Mouse (Mus musculus) frontal cortex, postnatal 25 days (tissue): ENCODE data around the gene Fyco1.
A peak's percentile ranks its signal among the peaks of the same experiment; 100 is the strongest.

Experiments
- DNase-seq, 2 experiments: peaks; one replicate each; pipeline ENCODE4 v3.0.0; 2022; ENCODE audit warnings: low spot score in 2 of 2

Gene Fyco1

DNA sequence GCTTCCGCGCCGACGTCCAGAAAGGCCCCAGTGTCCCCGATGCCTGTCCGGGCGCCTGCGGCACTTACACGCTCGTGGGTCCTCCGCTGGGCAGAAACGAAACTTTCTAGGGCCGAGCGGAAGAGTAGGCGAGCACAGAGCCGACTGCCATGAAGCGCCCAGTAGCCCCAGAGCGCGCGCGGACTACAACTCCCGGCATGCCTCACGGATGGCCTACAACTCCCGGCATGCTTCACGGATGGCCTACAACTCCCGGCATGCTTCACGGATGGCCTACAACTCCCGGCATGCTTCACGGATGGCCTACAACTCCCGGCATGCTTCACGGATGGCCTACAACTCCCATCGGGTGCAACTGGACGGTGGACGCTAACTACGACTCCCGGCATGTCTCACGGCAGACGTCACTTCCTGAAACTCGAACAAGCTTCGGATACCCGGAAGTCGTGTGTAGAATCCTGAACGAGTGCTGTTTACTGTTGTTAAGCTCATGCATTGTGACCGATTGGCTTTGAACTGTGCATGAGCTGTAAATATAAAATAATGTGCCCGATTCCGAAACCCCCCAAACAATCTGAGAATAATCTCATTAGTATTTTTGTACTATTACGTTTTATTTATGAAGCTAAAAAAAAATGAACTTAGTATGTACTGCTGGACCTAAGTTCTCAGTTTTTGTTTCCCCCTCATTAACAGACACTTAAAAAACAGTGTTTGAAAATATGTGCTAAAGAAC lies at the start of gene Fyco1:
Gene Fyco1, minus strand, starts transcription at position 187 of the 736 bp plus-strand sequence.
- peak; percentile 87 to 93 for DNase-seq

DNA sequence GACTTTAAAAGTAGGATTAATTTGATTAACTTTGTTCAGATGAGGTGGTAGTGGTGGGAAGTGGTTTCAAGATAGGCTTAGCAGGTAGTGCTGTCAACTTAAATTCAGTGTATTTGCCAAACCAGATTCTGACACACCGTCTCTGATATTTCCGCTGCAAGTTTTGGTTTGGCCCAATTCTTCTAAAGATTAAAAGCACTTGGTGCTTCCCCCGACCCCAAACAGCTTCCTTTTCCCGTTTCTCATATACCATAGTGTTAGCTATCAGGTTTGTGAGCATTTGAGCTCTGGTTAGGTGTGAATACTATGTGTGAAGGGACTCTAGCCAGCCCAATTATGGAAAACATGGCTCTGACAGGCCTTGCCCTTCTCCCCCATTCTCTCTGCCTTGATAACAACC lies 20.4 kb upstream of the Fyco1 start:
- no peak for DNase-seq

DNA sequence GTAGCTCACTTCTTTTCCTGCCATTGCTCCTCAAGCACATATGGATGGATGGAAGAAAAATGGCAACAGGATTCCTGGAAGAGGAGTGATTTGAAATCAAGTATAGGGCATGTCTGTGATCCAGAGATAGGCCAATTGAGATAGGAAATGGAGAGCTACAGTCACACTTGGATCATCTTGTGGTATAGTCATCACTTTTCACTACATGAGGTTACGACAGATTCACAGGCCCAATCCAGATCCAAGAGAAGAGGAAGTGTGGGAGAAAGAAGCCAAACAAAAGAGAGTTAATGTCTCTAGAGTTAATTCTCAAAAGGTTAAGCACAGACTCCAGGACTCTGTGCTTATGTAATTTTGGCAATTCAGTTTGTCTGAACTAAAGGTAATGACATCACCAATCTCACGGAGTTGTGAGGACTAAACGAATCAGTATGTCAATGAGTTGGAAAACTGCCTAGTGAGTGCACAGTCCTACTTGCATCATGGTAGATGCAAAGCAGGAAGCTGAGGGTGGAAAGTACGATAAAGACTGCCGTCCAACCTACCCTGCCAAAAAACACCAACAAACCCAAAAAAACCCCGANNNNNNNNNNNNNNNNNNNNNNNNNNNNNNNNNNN lies 17.6 kb upstream of the Fyco1 start:
- DNase-seq, result no peak

DNA sequence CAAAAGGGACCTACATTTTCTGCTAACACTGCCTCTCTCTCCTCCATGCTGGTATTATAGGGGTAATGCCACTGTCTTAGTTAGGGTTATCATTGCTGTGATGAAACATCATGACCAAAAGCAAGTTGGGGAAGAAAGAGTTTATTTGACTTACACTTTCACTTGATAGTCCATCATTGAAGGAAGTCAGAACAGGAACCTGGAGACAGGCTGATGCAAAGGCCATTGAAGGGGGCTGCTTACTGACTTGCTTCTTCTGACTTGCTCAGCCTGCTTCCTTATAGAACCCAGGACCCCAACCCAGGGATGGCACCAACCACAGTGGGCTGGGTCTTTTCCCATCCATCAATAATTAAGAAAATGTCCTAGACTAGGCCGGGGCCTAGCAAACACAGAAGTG lies 11.9 kb upstream of the Fyco1 start:
- DNase-seq, result no peak

DNA sequence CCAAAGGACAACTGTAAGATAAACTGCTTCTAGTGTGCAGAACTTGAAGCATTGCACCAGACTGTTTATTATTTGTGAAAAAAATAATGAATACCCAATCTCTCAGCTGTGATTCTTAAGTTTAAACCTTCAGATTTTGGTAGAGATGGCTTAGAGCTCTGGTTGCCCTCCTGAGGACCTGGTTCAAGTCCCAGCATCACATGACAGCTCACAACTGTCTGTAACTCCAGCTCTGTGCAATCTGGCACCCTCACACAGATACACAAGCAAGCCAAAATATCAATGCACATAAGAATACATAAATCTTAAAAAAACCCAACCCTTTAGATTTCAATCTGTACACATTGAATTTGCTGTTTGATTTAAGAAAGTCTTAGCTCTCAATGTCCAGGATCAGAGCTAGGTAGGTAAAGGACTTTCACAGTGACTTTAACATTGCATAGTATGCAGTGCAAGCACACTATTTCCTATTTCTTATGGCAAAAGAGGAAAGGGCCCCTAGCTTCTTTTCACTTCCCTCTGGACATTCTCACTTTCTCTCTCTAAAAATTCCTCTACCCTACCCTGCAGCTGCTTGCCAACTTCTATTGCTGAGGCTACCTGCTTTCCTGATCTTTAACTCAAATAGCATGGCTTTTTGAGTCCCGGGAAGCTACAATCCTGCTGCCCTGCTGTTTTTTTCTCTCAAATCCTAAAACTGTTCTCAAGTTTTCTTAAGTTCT lies 11.4 kb upstream of the Fyco1 start:
- no peak for DNase-seq

DNA sequence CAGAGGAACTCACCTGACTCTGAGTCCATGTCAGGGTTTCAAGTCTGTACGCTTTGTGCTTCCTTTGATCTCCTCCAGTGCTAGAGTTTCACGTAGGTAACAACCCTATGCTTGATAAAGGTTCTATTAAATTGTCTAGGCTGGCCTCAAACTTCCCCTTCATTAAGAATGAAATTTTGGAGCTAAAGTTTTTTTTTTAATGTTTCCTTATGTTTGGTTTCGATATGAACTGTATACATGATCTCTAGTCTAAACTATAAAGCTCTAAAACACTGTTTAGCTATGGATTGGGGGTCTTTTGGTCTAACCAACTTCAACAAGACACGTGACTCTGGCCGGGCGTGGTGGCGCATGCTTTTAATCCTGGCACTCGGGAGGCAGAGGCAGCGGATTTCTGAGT lies 10.2 kb upstream of the Fyco1 start, which contains the start of gene Xcr1:
Gene Xcr1, minus strand, starts transcription at position 101 of the 400 bp plus-strand sequence.
- no peak for DNase-seq

DNA sequence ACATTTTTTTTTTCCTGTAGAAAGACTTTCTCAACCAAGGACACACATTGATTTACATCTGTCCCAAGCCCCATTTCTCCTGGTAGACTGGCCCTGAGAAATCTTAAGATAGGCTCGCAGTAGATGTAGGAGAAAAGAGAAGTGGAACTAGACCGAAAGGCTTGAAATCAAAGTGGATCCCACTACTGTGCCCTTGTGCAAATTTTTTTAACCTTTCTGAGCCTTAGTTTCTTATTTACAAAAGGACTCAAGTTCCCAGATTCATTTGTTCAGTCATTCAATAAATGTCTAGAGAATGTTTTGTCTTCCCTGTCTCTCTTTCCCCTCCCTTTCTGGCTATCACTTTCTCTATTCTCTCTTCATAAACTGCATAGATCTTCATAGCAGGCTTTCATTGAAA lies 5.1 kb upstream of the Fyco1 start:
- no peak for DNase-seq

DNA sequence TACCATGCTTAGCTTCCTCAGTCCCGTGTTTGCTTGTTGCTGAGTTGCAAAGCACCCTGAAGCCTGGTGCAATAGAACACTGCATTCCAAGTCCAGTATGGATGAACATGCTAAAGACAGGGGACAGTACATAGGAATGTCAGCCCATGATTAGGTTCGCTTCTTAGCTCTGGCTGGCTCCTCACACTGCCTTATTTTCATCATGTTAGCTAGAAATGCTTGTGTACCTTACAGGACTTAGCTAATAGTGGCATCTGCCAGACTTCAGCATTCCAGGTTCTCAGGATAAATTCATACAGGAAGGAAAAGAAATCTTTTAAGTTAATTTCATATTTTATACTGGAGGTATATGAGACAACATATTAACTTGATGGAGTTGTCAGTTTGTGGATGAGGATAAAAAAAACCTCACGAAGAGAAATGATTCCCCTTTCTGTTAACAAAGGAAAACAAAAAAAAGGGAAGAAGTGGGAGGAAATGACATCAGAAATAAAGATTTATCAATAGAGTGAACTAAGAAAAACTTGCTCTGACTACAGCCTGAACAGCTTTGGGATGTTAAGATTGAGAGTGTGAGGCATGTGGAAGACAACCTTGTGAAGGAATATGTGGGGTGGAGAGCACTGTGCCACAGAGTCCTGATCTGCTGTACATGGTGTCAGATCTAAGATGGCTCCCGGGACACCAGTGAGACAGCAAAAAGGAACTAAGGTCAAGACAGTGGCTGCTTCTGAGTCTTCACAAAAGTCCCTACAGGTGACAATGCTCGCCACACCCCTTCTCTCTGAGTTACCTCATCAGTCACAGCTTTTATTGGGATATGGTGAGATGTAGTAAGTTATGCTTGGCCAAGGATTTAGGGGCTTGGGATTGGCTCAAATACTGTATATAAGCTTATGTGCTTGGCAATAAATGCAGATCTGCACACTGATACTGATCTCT lies 1.0 kb upstream of the Fyco1 start:
- no peak for DNase-seq

DNA sequence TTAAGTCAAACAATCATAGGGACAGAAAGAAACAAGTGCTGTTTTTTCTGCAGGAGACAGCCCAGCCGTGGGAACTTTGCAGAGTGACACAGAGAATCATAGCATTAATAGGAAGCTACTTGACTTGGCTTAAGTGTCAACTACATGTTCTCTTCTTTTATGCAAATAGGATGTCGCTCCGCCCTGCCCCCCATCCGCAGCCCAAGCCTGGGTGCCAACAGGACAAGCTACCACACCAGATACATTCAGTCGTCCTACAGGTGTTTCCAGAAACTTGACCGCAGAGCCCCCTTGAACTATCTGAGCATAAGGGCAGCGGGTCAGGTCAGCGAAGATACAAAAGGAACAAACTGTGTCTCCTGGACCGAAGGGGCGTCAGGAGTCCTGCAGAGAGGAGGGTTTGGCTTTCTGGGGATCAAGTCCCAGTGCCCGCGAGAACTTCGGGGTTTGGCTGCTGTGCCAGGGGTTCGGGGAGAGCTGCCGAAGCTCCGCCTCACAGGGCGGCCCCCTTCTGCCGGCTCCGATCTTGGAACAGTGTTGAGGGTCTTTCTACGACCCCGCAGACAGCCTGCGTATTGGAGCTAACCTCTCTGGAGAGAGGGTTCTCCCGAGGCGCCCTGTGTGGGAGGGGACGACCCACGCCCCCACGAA lies 512 bp downstream of the Fyco1 start:
- no peak for DNase-seq

DNA sequence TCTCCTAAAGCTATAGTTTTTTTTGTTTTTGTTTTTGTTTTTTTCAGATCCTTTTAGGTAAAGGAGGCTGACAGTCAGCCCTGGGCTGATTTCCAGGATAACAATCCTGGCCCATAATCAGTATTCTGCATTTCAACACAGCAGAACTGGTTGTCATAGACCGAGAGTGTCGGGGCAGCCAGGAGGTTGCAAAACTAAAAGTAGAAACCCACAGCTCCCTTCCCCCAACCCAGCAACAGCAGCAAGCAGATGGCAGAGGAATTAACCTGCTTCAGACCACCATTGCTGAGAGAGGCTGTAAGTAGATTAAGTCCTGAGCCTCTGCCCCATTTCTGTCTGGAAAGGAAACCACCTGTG lies 1.0 kb downstream of the Fyco1 start:
- DNase-seq, result no peak

DNA sequence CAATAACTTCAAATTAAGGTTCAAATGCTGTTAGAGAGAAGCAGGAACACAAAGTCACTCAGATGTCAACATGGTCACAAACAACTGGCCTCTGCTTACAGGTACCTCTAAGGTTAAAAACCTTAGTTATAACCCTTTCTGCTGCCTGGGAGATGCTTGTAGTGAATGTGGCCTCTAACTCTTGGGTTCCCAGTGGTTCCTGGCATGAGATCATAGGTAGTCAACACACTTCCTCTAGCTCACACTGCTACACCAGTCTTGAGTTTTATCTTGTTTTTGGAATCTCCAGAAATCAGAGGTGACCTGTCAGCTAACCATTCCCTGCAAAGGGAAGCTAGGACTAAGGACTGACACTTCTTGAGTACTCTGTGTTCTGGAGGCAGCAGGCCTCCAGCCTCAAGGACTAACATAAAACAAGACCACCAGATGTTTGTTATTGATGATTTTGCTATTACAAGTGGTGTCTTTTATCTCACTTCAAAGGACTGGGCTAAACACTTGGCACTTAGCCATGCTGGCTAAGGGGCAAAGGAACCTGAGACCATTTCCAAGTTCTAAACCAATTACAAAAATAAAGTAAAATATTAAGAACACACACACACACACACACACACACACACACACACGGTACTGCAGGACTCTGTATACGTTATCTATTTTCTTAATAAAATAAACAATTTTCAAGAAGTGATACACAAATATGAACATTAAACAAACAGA lies 1.6 kb downstream of the Fyco1 start:
- no peak for DNase-seq

DNA sequence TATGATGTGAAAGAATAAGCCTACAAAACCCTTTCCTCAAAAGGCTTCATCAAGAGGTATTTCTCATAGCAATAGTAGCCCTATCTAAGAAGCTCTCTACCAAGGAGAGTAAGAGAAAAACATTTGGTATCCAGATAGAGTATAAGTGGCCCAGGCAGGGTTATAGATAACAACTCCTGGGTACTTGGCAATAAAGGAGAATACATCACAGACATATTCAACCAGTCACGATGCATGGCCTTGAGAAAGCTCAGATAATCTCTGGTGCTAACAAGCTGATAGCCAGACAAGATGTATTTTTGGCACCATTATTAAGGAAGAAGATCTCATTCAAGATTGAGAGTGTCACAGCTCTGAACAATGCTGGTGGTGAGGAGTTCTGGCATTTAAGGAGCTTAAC lies 5.2 kb downstream of the Fyco1 start:
- DNase-seq, result no peak

DNA sequence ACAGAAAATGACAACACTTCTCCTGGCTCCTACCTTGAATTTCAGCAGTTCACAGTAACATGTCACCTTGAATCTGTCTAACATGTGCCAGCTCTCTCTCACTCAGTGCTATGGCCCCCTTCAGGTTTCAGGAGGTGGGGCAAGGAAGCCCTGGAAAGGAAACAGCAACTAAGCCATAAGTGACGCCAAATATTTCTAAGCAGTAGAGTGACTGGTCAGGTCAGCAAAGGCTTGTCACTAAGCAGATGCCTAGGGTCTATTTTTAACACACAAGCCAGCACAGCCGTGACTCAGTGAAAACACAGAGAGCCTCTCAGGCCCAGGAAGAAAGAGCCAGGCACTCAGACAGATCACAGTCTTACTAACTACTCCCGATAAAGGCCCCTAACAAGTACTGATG lies 6.6 kb downstream of the Fyco1 start:
- no peak for DNase-seq

DNA sequence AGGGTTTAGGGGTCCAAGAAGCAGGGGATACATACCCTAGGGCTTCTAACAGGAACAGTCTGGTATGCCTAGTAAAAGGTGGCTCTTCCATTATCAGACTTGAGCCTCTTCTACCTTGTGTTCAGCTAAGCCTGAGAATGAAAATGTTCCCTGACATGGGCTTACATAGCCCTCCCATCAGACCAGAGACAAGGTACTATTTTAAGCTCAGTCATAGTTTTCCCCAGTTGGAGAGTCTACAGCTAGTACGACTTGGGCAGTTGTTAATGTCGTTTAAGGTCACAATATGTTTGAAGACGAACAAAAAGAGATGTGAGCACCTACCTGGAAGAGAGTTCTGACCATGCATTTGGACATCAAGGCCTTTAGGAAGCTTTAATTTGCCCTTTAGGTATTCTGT lies 7.2 kb downstream of the Fyco1 start:
- no peak for DNase-seq

DNA sequence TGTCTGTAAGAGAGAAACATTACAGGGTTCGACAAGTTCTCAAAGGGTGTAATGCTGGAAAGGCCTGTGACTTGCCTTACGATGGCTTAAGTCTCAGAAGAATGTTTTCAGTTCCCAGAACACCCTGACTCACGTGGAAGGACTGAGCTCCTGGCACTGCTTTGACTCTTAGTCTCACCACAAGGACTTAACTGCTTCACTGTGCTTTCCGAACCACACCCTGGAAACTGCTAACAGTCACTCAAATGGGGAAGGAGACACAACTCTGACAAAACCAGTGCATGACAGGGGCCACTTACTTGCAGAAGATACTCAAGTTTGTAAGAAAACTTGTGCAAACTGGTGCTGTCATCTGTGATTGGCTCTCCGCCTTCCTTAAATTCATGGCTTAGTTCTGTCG lies 11.5 kb downstream of the Fyco1 start:
- no peak for DNase-seq

DNA sequence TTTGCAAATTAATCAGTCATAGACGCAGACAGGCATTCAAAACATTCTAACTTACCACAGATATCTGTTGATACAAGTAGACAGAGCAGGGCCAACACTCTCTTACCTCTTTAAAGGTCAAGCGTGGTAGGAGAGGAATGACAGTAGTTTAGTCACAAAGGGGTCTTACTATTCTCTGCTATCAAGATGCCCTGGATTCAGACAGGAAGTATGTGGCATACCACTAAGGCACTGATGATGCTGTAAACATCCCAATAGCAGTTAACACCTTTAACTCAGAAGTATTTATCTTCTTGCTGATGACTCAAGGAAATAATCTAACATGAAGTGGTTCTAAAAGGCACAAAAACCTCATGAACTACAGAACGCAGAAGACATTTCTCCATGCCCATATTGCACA lies 15.8 kb downstream of the Fyco1 start:
- no peak for DNase-seq

DNA sequence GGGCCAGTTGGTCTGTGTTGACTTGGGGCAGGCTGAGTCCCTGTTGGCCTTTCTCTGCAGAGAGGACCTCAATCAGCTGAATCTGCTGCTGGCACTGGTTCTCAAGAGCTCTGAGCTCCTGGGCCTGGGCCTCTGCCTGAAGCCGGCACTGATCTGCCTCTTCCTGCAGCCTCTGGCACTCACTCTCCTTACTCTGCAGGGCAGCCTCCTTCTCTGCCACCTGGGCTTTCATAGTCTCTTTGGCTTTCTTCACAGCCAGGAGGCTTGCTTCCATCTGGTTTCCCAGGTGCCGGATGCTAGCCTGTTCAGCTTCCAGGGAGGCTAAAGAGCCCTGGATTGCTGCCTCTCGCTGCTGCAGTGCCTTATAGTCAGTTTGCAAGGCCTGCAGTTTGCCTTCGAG lies 22.8 kb downstream of the Fyco1 start:
- no peak for DNase-seq

DNA sequence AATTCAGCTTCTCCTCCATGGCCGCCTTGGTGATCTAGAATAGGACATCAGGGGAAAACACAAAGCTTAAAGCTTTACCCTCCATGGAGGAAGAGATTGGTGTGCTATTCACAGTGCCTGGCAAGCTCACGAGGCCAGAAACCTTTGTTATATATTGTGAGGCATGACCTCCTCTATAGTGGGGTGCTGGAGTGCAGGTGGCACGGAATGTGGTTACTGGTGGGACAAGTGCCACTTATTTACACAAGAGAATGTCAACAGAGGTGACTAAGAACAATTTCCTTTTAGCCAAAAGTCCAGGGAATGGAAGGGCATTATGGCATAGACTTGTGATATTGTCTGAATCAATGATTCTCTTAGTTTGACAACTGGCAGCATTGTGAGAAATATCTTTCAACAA lies 25.1 kb downstream of the Fyco1 start:
- no peak for DNase-seq

DNA sequence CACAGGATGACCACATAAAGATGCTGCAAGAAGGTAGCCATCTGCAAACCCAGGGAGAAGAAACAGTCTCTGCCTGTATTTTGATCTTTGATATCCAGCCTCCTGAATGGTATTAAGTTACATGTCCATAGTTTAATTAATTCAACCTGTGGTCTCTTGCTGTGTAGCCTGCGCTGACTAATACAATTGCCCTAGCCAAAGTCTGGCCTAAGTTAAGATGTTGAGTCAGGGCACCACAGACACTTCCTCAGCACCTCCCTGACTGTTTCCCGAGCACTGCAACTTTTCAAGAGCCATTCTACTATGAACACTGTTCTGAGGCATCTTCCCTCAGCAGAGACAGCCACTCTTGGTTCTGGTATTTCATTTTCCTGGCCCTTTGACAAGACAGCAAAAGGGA lies 33.1 kb downstream of the Fyco1 start:
- DNase-seq, result no peak

DNA sequence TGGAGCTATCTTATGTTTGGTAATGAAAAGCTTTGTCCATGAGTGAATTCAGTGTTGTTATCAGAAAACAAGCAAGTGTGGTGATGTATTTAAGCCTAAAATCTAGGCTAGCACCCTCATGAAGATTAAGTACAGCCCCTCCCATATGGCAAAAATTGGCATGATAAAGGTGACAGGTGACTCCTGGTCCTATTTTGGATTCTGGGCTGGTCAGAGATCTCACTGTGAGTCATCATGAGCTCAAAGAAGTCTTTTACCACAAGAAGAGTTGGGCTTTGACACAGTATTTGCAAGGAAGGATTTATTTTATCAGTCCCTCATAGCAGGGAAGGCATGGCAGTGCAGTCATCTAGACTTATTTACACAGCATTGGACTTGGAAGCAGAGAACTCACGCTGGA lies 35.7 kb downstream of the Fyco1 start:
- DNase-seq, result no peak

DNA sequence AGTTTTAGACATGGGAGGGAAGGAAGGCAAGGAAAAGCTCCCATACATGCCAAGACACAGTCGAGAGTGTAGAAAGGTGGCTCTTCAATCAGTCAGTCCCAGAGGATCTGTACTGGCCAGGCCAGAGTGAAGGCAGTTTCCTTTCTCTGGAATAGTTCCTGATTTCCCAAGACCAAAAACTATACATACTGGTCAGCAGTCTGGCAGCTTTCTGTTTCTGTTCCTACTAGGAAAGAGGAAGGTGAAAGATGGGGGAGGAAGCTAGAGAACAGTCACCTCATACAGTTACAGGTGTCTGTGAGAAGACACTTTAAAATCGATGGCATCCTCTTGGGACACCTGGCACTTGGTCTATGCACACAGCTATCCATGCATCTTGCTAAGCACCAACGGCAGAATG lies 36.3 kb downstream of the Fyco1 start:
- no peak for DNase-seq
